Mouse (Mus musculus) CH12.LX (cell line): ENCODE results near the gene Hcn3. TPM values are rescaled to one million over a fixed set of nuclear protein-coding genes. Genes with fewer than 3 reads are reported as not detected.

Source experiments
- DNase-seq: peaks from one replicate; pipeline ENCODE4 v3.0.0-alpha.2; 2013; ENCODE audit errors: extremely low read depth
- H3K27ac ChIP-seq: 2 replicates; pipeline ENCODE4 v1.5.1; 2012; ENCODE audit warnings: low read depth, mild to moderate bottlenecking, control low read depth, moderate library complexity; ENCODE audit not compliant: insufficient read depth
- H3K27me3 ChIP-seq: replicated peaks from 2 replicates; pipeline ENCODE3; 2012; ENCODE audit warnings: inconsistent platforms
- H3K36me3 ChIP-seq, 2 experiments: replicated peaks in 1 of 2; 2 replicates each; pipeline versions ENCODE3 to v1.6.1; 2012; ENCODE audit warnings: inconsistent platforms in 1 of 2, low read length in 1 of 2, mild to moderate bottlenecking in 1 of 2, mixed read lengths in 1 of 2, moderate library complexity in 1 of 2; ENCODE audit not compliant: control insufficient read depth in 1 of 2, insufficient read depth in 1 of 2
- H3K4me1 ChIP-seq, 2 experiments: 2 replicates each; pipeline ENCODE4 v1.6.1; 2012; ENCODE audit warnings: inconsistent platforms in 1 of 2, moderate library complexity in 1 of 2; ENCODE audit not compliant: insufficient read depth in 2 of 2, control insufficient read depth in 1 of 2
- H3K4me2 ChIP-seq: 2 replicates; pipeline ENCODE4 v1.6.1; 2012; ENCODE audit warnings: low read depth, mild to moderate bottlenecking, control low read depth; ENCODE audit not compliant: poor library complexity, insufficient read depth, severe bottlenecking
- H3K4me3 ChIP-seq, 3 experiments: fragments of 150-350 bp in 1 of 3; sonication (generic) in 1 of 3; replicated peaks in 1 of 3; 2 replicates each; pipeline versions ENCODE3 to v1.5.1; 2011 to 2012; ENCODE audit warnings: low read depth in 2 of 3, low read length in 2 of 3, mild to moderate bottlenecking in 2 of 3, moderate library complexity in 2 of 3, control low read depth in 1 of 3, improper control_type of control experiment in 1 of 3, inconsistent platforms in 1 of 3, mixed read lengths in 1 of 3; ENCODE audit not compliant: poor library complexity in 1 of 3
- H3K79me2 ChIP-seq: replicated peaks from 2 replicates; pipeline ENCODE4 v1.6.1; 2012; ENCODE audit warnings: mild to moderate bottlenecking, moderate library complexity; ENCODE audit not compliant: control insufficient read depth, poor library complexity, insufficient read depth, severe bottlenecking; ENCODE audit errors: extremely low read depth
- H3K9ac ChIP-seq: 2 replicates; pipeline ENCODE4 v1.6.1; 2012; ENCODE audit warnings: low read depth, mild to moderate bottlenecking, control low read depth, moderate library complexity; ENCODE audit not compliant: insufficient read depth
- H3K9me3 ChIP-seq: replicated peaks from 2 replicates; pipeline ENCODE3; 2012; ENCODE audit warnings: low read length, inconsistent platforms, mixed read lengths
- BHLHE40 ChIP-seq: IDR thresholded peaks from 2 replicates; pipeline ENCODE4 v1.6.1; 2011; ENCODE audit warnings: mild to moderate bottlenecking, low read depth, low read length, improper control_type of control experiment
- CHD1 ChIP-seq: IDR thresholded peaks from 2 replicates; pipeline ENCODE4 v1.6.1; 2012; ENCODE audit warnings: low read depth, low read length, improper control_type of control experiment, inconsistent platforms
- CTCF ChIP-seq, 2 experiments: IDR thresholded peaks in 1 of 2; conservative IDR thresholded peaks in 1 of 2; 2 replicates each; pipeline ENCODE4 v1.5.1; 2011 to 2012; ENCODE audit warnings: low read depth in 2 of 2, low read length in 2 of 2, improper control_type of control experiment in 1 of 2, inconsistent platforms in 1 of 2, mild to moderate bottlenecking in 1 of 2, moderate library complexity in 1 of 2
- E2F4 ChIP-seq: IDR thresholded peaks from 2 replicates; pipeline ENCODE4 v1.6.1; 2011; ENCODE audit warnings: low read depth, low read length, improper control_type of control experiment; ENCODE audit not compliant: insufficient replicate concordance
- HCFC1 ChIP-seq: IDR thresholded peaks from 2 replicates; pipeline ENCODE4 v1.6.1; 2012; ENCODE audit warnings: low read depth, mild to moderate bottlenecking, inconsistent platforms, low read length, improper control_type of control experiment
- JUN ChIP-seq: IDR thresholded peaks from 2 replicates; pipeline ENCODE4 v1.6.1; 2011; ENCODE audit warnings: low read depth, mild to moderate bottlenecking, low read length, improper control_type of control experiment, moderate library complexity; ENCODE audit not compliant: insufficient read depth
- KAT2A ChIP-seq: IDR thresholded peaks from 2 replicates; pipeline ENCODE4 v1.6.1; 2012; ENCODE audit warnings: low read length, improper control_type of control experiment, inconsistent platforms; ENCODE audit not compliant: insufficient replicate concordance
- MAX ChIP-seq: IDR thresholded peaks from 2 replicates; pipeline ENCODE4 v1.6.1; 2011; ENCODE audit warnings: low read length, improper control_type of control experiment
- MYC ChIP-seq: IDR thresholded peaks from 2 replicates; pipeline ENCODE4 v1.6.1; 2011; ENCODE audit warnings: low read depth, mild to moderate bottlenecking, improper control_type of control experiment, low read length
- NELFE ChIP-seq: IDR thresholded peaks from 2 replicates; pipeline ENCODE4 v1.6.1; 2011; ENCODE audit warnings: low read depth, low read length, improper control_type of control experiment
- NRF1 ChIP-seq: IDR thresholded peaks from 2 replicates; pipeline ENCODE4 v1.6.1; 2014; ENCODE audit warnings: low read depth, mild to moderate bottlenecking, inconsistent platforms, low read length, improper control_type of control experiment, moderate library complexity
- PAX5 ChIP-seq: IDR thresholded peaks from 2 replicates; pipeline ENCODE4 v1.6.1; 2012; ENCODE audit warnings: low read length, inconsistent platforms, mixed read lengths
- POLR2AphosphoS2 ChIP-seq: IDR thresholded peaks from 2 replicates; pipeline ENCODE4 v1.6.1; 2011; ENCODE audit warnings: low read depth, low read length, improper control_type of control experiment
- RAD21 ChIP-seq: IDR thresholded peaks from 2 replicates; pipeline ENCODE4 v1.6.1; 2011; ENCODE audit warnings: low read depth, mild to moderate bottlenecking, low read length, improper control_type of control experiment, moderate library complexity
- RCOR1 ChIP-seq: conservative IDR thresholded peaks from 2 replicates; pipeline ENCODE4 v1.6.1; 2012; ENCODE audit warnings: low read depth, mild to moderate bottlenecking, inconsistent platforms, low read length, improper control_type of control experiment
- SMC3 ChIP-seq: IDR thresholded peaks from 2 replicates; pipeline ENCODE4 v1.6.1; 2011; ENCODE audit warnings: low read depth, low read length, improper control_type of control experiment
- UBTF ChIP-seq: IDR thresholded peaks from 2 replicates; pipeline ENCODE4 v1.6.1; 2012; ENCODE audit warnings: low read depth, mild to moderate bottlenecking, inconsistent platforms, low read length, improper control_type of control experiment, moderate library complexity
- USF1 ChIP-seq: IDR thresholded peaks from 2 replicates; pipeline ENCODE4 v1.6.1; 2014; ENCODE audit warnings: low read depth, mild to moderate bottlenecking, inconsistent platforms, low read length, improper control_type of control experiment
- USF2 ChIP-seq: conservative IDR thresholded peaks from 2 replicates; pipeline ENCODE4 v1.6.1; 2011; ENCODE audit warnings: low read depth, low read length, improper control_type of control experiment
- ZMIZ1 ChIP-seq: IDR thresholded peaks from 2 replicates; pipeline ENCODE4 v1.6.1; 2012; ENCODE audit warnings: low read depth, mild to moderate bottlenecking, inconsistent platforms, low read length, improper control_type of control experiment
- dilution Hi-C: fragments of 300-500 bp; cut with MboI; formaldehyde crosslinking; loops from 2 replicates; pipeline ENCODE4 v1.14.3; 2020; ENCODE audit warnings: low sequenced_read_pairs; ENCODE audit not compliant: extremely low pct_unique_long_range_greater_than_20kb, extremely low pct_ligation_motif_present
- in situ Hi-C: fragments of 300-500 bp; cut with MboI; formaldehyde crosslinking; loops from 3 replicates; pipeline ENCODE4 v1.14.3; 2019; ENCODE audit warnings: low sequenced_read_pairs, low pct_ligation_motif_present, low pct_unique_long_range_greater_than_20kb, mixed read lengths
- polyA plus RNA-seq: library from polyadenylated mRNA; unstranded; fragments of >175 nt; gene quantifications from 2 replicates; pipeline ENCODE4 v1.2.1, GENCODE M21; 2012; ENCODE audit warnings: low read depth; ENCODE audit not compliant: insufficient read length
- total RNA-seq, 2 experiments: library from RNA; depleted of rRNA; stranded (reverse); fragments of 300-350 nt in 1 of 2; fragments of >200 nt in 1 of 2; gene quantifications; 2 replicates each; pipeline ENCODE4 v1.2.3; 2012 to 2014

Gene Hcn3
- total and polyA plus RNA-seq, 3 experiments, result 1.7 to 3.2 (median 2.0) TPM

DNA sequence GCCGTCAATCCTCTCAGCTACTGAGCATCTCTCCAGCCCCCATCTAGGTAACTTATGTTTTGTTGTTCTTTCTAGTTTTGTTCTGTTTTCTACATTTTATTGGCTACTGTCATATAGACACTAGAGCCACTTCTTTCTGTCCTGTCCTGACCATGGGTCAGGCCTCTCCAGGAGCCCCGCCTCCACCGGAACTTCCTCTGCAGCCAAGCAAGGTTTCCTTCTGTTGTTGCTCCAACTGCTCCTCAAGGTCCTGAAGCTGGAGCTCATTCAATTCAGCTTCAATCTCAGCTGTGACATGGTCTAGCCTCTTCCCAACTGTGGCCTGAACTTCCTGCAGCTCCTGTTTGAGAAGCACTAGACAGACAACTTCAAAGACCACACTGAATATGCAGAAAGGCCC, 30.1 kb downstream of the Hcn3 start:
- Histone ChIP-seq H3K9ac (no peak overlapping the region), H3K4me3 (no peak overlapping the region), H3K27ac (no peak overlapping the region), H3K79me2 (no peaks in the 10 kb centered on the region), H3K27me3 (peaks cover 7% of the 10 kb centered on the region), H3K9me3 (no peaks in the 10 kb centered on the region)
- TF ChIP-seq HCFC1 (no peak), RAD21 (no peak), SMC3 (no peak)
- TF ChIP-seq, all 38 proteins: peak for 0
- no peaks in the 10 kb centered on the region for H3K4me1 ChIP-seq
- no peak for DNase-seq
- H3K4me2 ChIP-seq, result no peak overlapping the region
- in situ Hi-C loops, result no loop called here
- H3K36me3 ChIP-seq, result no peaks in the 10 kb centered on the region
- dilution Hi-C loops, result no loop called here

DNA sequence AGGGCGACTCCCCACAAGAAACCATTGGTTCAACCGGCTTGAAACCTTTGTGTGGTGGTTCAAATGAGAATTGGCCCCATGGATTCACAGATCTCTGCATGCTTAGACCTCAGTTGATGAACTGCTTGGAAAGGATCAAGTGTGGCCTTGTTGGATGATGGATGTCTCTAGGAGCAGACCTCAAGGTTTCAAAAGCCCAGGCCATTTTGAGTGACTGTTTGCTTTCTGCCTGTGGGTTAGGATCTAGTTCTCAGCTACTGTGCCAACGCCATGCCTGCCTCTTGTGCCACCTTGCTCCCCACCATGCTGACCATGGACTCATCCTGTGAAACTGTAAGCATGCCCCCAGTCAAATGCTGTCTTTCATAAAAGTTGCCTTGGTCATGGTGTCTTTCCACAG, 34.0 kb downstream of the Hcn3 start:
- Histone ChIP-seq H3K4me2 (no peak overlapping the region), H3K9ac (no peak overlapping the region), H3K27me3 (peaks cover 6% of the 10 kb centered on the region), H3K4me1 (no peaks in the 10 kb centered on the region), H3K27ac (no peak overlapping the region), H3K4me3 (no peak overlapping the region), H3K36me3 (no peaks in the 10 kb centered on the region), H3K79me2 (no peaks in the 10 kb centered on the region), H3K9me3 (no peaks in the 10 kb centered on the region)
- no peak for DNase-seq
- TF ChIP-seq CHD1, result no peak
- in situ Hi-C loops (no loop called here), dilution Hi-C loops (no loop called here)

DNA sequence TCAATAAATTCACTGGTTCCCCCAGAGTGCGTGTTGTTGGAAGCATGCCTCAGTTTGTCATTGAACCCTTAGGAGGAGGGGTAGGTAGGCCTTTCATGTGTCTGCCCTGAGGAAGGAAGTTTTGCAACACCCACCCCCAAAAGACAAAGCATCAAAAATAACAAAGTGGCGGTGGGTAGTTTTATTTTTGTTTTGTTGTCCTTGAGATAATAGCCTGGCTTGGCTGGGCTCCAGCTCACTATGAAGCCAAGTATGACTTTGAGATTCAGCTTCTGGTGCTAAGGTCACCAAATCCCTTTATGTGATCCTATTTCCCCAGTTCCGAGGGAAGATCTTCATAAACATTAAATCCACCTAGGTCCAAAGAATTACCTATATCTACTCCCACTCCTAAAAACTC, 35.8 kb downstream of the Hcn3 start:
- dilution Hi-C loops, result no loop called here
- no peak overlapping the region for H3K4me2 ChIP-seq

More for the DNA sequence above, 35.8 kb downstream of the Hcn3 start:
- TF ChIP-seq POLR2AphosphoS2, result no peak
- no peak for TF ChIP-seq KAT2A
- TF ChIP-seq UBTF, result no peak
- no peak for TF ChIP-seq CTCF (conservative IDR thresholded peaks at IDR 0.05 in 1 of 2, IDR thresholded peaks at IDR 0.05 in 1 of 2; ENCODE audit: low read depth in 2 of 2, low read length in 2 of 2)
- no peak for TF ChIP-seq CHD1
- no peak for TF ChIP-seq BHLHE40
- no peak for TF ChIP-seq RAD21
- no peak for TF ChIP-seq USF2
- no peak for TF ChIP-seq NELFE
- TF ChIP-seq MAX, result no peak
- TF ChIP-seq HCFC1, result no peak
- TF ChIP-seq PAX5, result no peak
- no peak for TF ChIP-seq JUN
- no peak for TF ChIP-seq ZMIZ1
- no peak for TF ChIP-seq NRF1
- TF ChIP-seq RCOR1, result no peak
- no peak for TF ChIP-seq USF1
- no peak for TF ChIP-seq MYC
- TF ChIP-seq E2F4, result no peak
- H3K4me1 ChIP-seq, result no peaks in the 10 kb centered on the region
- no peak overlapping the region for H3K9ac ChIP-seq
- no peaks in the 10 kb centered on the region for H3K36me3 ChIP-seq
- H3K9me3 ChIP-seq, result no peaks in the 10 kb centered on the region
- no peak overlapping the region for H3K4me3 ChIP-seq
- peaks cover 9% of the 10 kb centered on the region for H3K27me3 ChIP-seq
- DNase-seq, result no peak
- no peaks in the 10 kb centered on the region for H3K79me2 ChIP-seq
- in situ Hi-C loops, result no loop called here
- no peak overlapping the region for H3K27ac ChIP-seq
